ENCODE assay signal across 12 mouse cellular contexts in genomic region chr12:101015165-101015560, GRCm38 (mm10). TPM values are rescaled to one million over a fixed set of nuclear protein-coding genes. Genes with fewer than 3 reads are reported as not detected.
DNase-seq lines count a peak whose midpoint lies in the region; ATAC-seq and TF ChIP-seq lines count a peak whose summit lies in the region.
"Had no signal": no experiment of that assay in that cellular context is flagged by ENCODE, and none has a peak within 500 bp of the region (broad histone marks: within the 10 kb centered on the region; RNA-seq: fewer than 3 reads in every experiment).

No protein-coding gene starts in this region.

- H3K4me1 ChIP-seq in heart, embryonic 16.5 days (ENCODE audit: control insufficient read depth, insufficient read depth, low read length) = peaks cover 28% of the 10 kb centered on the region
- peaks cover 27 to 75% of the 10 kb centered on the region in 2 experiments for H3K4me1 ChIP-seq in ES-E14 (ENCODE audit: control insufficient read depth in 2 of 2, insufficient read depth in 2 of 2, low read length in 2 of 2, poor library complexity in 1 of 2)
- H3K4me1 ChIP-seq in intestine, embryonic 16.5 days (ENCODE audit: control insufficient read depth, insufficient read depth, low read length) = peaks cover 70% of the 10 kb centered on the region
- H3K4me1 ChIP-seq in small intestine, adult 2 months (ENCODE audit: control insufficient read depth, insufficient read depth, insufficient read length, low read length) = peaks cover 84% of the 10 kb centered on the region
- H3K4me1 ChIP-seq in midbrain, postnatal 0 days (ENCODE audit: insufficient read depth, low read length) = peaks cover 9% of the 10 kb centered on the region; the same call in 1 of the 2 replicates

- 0 out of 2 replicates have a peak overlapping the region, but pooled peaks have one; percentile 36 for H3K27ac ChIP-seq in heart, embryonic 16.5 days (ENCODE audit: low read length)
- H3K27ac ChIP-seq in ES-E14 (ENCODE audit: insufficient read depth, low read depth, low read length, poor library complexity, severe bottlenecking) = peak overlapping the region; percentile 96
- H3K27ac ChIP-seq in intestine, embryonic 16.5 days (ENCODE audit: low read length) = peak overlapping the region; percentile 83
- peak overlapping the region; percentile 90 for H3K27ac ChIP-seq in small intestine, adult 2 months (ENCODE audit: insufficient read depth, low read depth, low read length)
- no peak overlapping the region for H3K27ac ChIP-seq in midbrain, postnatal 0 days (ENCODE audit: low read depth, low read length)
- H3K27ac ChIP-seq: heart, embryonic 10.5 days; limb, embryonic 12.5 days had no signal

- H3K27me3 ChIP-seq in heart, embryonic 16.5 days (ENCODE audit: control insufficient read depth, insufficient read depth, low read length) = peaks cover 2% of the 10 kb centered on the region; the same call in 1 of the 2 replicates
- H3K27me3 ChIP-seq in intestine, embryonic 16.5 days (replicated peaks; ENCODE audit: control insufficient read depth, insufficient read depth, low read length) = no peaks in the 10 kb centered on the region
- H3K27me3 ChIP-seq in small intestine, adult 2 months (ENCODE audit: control insufficient read depth, insufficient read depth, low read length) = no peaks in the 10 kb centered on the region
- no peaks in the 10 kb centered on the region for H3K27me3 ChIP-seq in midbrain, postnatal 0 days (ENCODE audit: insufficient read depth, low read length)

- no peak for ATAC-seq in heart, embryonic 16.5 days (replicated peaks; ENCODE audit: extremely low read depth, insufficient read depth, low FRiP score)
- no peak for ATAC-seq in intestine, embryonic 16.5 days
- no peak for ATAC-seq in midbrain, postnatal 0 days (ENCODE audit: low FRiP score)

- H3K4me2 ChIP-seq in heart, embryonic 16.5 days (ENCODE audit: low read depth, low read length) = no peak overlapping the region
- H3K4me2 ChIP-seq in intestine, embryonic 16.5 days (ENCODE audit: low read depth, low read length) = 0 out of 2 replicates have a peak overlapping the region, but pooled peaks have one; percentile 3
- no peak overlapping the region for H3K4me2 ChIP-seq in midbrain, postnatal 0 days (ENCODE audit: low read depth, low read length, poor library complexity, severe bottlenecking)
- H3K4me2 ChIP-seq: embryonic facial prominence, embryonic 12.5 days; limb, embryonic 12.5 days had no signal

- H3K36me3 ChIP-seq in heart, embryonic 16.5 days (ENCODE audit: control insufficient read depth, insufficient read depth) = no peaks in the 10 kb centered on the region
- H3K36me3 ChIP-seq in ES-E14 (ENCODE audit: control insufficient read depth, insufficient read depth, low read length, poor library complexity, severe bottlenecking) = no peaks in the 10 kb centered on the region
- H3K36me3 ChIP-seq in intestine, embryonic 16.5 days (ENCODE audit: control insufficient read depth, insufficient read depth, low read length) = no peaks in the 10 kb centered on the region
- no peaks in the 10 kb centered on the region for H3K36me3 ChIP-seq in small intestine, adult 2 months (ENCODE audit: control insufficient read depth, insufficient read depth, low read length)
- H3K36me3 ChIP-seq in midbrain, postnatal 0 days (ENCODE audit: insufficient read depth, low read length) = no peaks in the 10 kb centered on the region
- H3K36me3 ChIP-seq: embryonic facial prominence, embryonic 12.5 days; limb, embryonic 12.5 days had no signal

- TF ChIP-seq CTCF in small intestine, adult 2 months (IDR thresholded peaks at IDR 0.05; ENCODE audit: extremely low read depth, insufficient read length, insufficient replicate concordance, low read depth, low read length) = no peak
- TF ChIP-seq CTCF in midbrain, postnatal 0 days (IDR thresholded peaks at IDR 0.05) = no peak

- in situ Hi-C loops in ES-E14 (cut with MboI; ENCODE audit: low sequenced_read_pairs in 2 of 2, unreplicated experiment in 2 of 2) = no loop called here

- H3K4me3 ChIP-seq in heart, embryonic 16.5 days (ENCODE audit: low read length) = no peak overlapping the region
- peak overlapping the region; percentile 42 to 46; a peak in 3 of 4 replicates for H3K4me3 ChIP-seq in ES-E14 (ENCODE audit: insufficient read depth in 1 of 2, low read depth in 1 of 2, low read length in 2 of 2, poor library complexity in 1 of 2, severe bottlenecking in 1 of 2)
- no peak overlapping the region for H3K4me3 ChIP-seq in intestine, embryonic 16.5 days (ENCODE audit: low read length)
- no peak overlapping the region for H3K4me3 ChIP-seq in small intestine, adult 2 months (ENCODE audit: low read depth, low read length)
- H3K4me3 ChIP-seq in midbrain, postnatal 0 days (ENCODE audit: low read depth, low read length) = no peak overlapping the region
- H3K4me3 ChIP-seq: embryonic facial prominence, embryonic 12.5 days; heart, embryonic 10.5 days; limb, embryonic 12.5 days had no signal

- WGBS in heart, embryonic 16.5 days = 85% methylated on average over 11 of the region's 11 CpGs
- 78% methylated on average over 11 of the region's 11 CpGs for whole genome bisulfite sequencing in intestine, embryonic 16.5 days
- 34% methylated on average over 11 of the region's 11 CpGs for WGBS in small intestine, adult 2 months
- 89% methylated on average over 11 of the region's 11 CpGs for WGBS in midbrain, postnatal 0 days

- TF ChIP-seq POLR2A in small intestine, adult 2 months (IDR thresholded peaks at IDR 0.05; ENCODE audit: low read depth, low read length) = no peak

- no peak for DNase-seq in heart, adult 8-10 months (ENCODE audit: low spot score)
- no peak for DNase-seq in ES-E14 (ENCODE audit: low read depth, low spot score)
- DNase-seq in right cerebral cortex, postnatal 25 days = no peak
- no peak for DNase-seq in midbrain, postnatal 0 days (ENCODE audit: low spot score)
- DNase-seq: lung, postnatal 36 days; thymus, postnatal 25 days had no signal

- no peaks in the 10 kb centered on the region for H3K9me3 ChIP-seq in heart, embryonic 16.5 days (replicated peaks; ENCODE audit: control insufficient read depth, low read length)
- H3K9me3 ChIP-seq in ES-E14 (ENCODE audit: control insufficient read depth, insufficient read depth, low read depth, low read length) = no peaks in the 10 kb centered on the region
- no peaks in the 10 kb centered on the region for H3K9me3 ChIP-seq in intestine, embryonic 16.5 days (ENCODE audit: control insufficient read depth, low read length)
- H3K9me3 ChIP-seq in midbrain, postnatal 0 days (ENCODE audit: low read length) = no peaks in the 10 kb centered on the region
- H3K9me3 ChIP-seq: embryonic facial prominence, embryonic 12.5 days; heart, embryonic 10.5 days; limb, embryonic 12.5 days had no signal

- no peak overlapping the region for H3K9ac ChIP-seq in heart, embryonic 16.5 days (ENCODE audit: low read length)
- peak overlapping the region; percentile 46 for H3K9ac ChIP-seq in ES-E14 (ENCODE audit: insufficient read depth, low read depth, low read length, poor library complexity, severe bottlenecking)
- 0 out of 2 replicates have a peak overlapping the region, but pooled peaks have one; percentile 15 for H3K9ac ChIP-seq in intestine, embryonic 16.5 days (ENCODE audit: low read depth, low read length)
- H3K9ac ChIP-seq in midbrain, postnatal 0 days (replicated peaks; ENCODE audit: low read length, poor library complexity, severe bottlenecking) = no peak overlapping the region
- H3K9ac ChIP-seq: embryonic facial prominence, embryonic 12.5 days; limb, embryonic 12.5 days had no signal

TF ChIP-seq in ES-E14, 5 proteins besides CTCF, POLR2A, EP300 and RAD21:
- no peak for TF ChIP-seq ZNF384 (IDR thresholded peaks at IDR 0.05; ENCODE audit: low read depth, low read length)
- no peak for TF ChIP-seq CHD2 (IDR thresholded peaks at IDR 0.05; ENCODE audit: low read depth, low read length)
- no peak for TF ChIP-seq ZC3H11A (IDR thresholded peaks at IDR 0.05; ENCODE audit: borderline replicate concordance, low read depth, low read length)
- TF ChIP-seq HCFC1 (IDR thresholded peaks at IDR 0.05; ENCODE audit: borderline replicate concordance, insufficient read depth, low read length) = no peak
- no peak for TF ChIP-seq MAFK (IDR thresholded peaks at IDR 0.05; ENCODE audit: insufficient read depth, low read depth, low read length)
TF ChIP-seq in ES-E14: peak in this region for 0.

RNA-seq across cellular contexts. Expression of gene Ccdc88c, which starts 13.7 kb away (rescaled TPM):
- 4.3 and 5.5 TPM in 2 replicates for polyA plus RNA-seq in heart, embryonic 16.5 days (2015; fragmentation: Nextera tagmentation; extraction: Ambion mirVana)
- 1 to 10 TPM; 4.2 to 6.4 (median 4.4) TPM for total RNA-seq in heart, adult 8-10 months (2022)
- 35.7 and 42.7 TPM in 2 replicates for total RNA-seq in ES-E14 (2012; rRNA removed)
- polyA plus RNA-seq in intestine, embryonic 16.5 days (2015; fragmentation: Nextera tagmentation; extraction: Ambion mirVana) = 13.1 and 13.6 TPM in 2 replicates
- 10.2 and 11.7 TPM in 2 replicates for polyA plus RNA-seq in small intestine, adult 2 months (2012; rRNA removed)
- total RNA-seq in midbrain, postnatal 0 days (2014; rRNA removed) = 24.8 and 25.2 TPM in 2 replicates
- polyA plus RNA-seq in midbrain, postnatal 0 days (2015; fragmentation: Nextera tagmentation; extraction: Ambion mirVana) = 12.0 and 12.6 TPM in 2 replicates

Comparison
In these comparisons a context has a peak if more than half of its experiments do, and no peak if none do; other contexts are left out.
1. H3K4me3 ChIP-seq: peak in ES-E14 (2 of 2); none in heart, embryonic 16.5 days (single experiment), intestine, embryonic 16.5 days (single experiment), small intestine, adult 2 months (single experiment) and midbrain, postnatal 0 days (single experiment).
2. H3K9ac ChIP-seq: peak in ES-E14 (single experiment) and intestine, embryonic 16.5 days (single experiment); none in heart, embryonic 16.5 days (single experiment) and midbrain, postnatal 0 days (single experiment).